Mouse (Mus musculus): Measurements from ENCODE around the gene Jagn1. TPM values are rescaled to one million over a fixed set of nuclear protein-coding genes. Genes with fewer than 3 reads are reported as not detected.

Gene Jagn1
- 10 to 100 TPM; 38.0 to 41.8 TPM for total RNA-seq (2021)

GRCm38 (mm10) chr6:113442442-113443090 is at the start of gene Jagn1:
Jagn1 (plus strand) TSS chr6:113442569.
- intact Hi-C loops (cut with DNase I) = loop anchor here (5.0 kb wide), 2 partner anchors 40 to 90 kb away; partner anchors contain the start of genes Creld1, Emc3 and Fancd2
- DNase-seq (ENCODE audit: low spot score in 2 of 2) = peak; percentile 90 to 91

GRCm38 (mm10) chr6:113393951-113394350 is 48.4 kb upstream of the Jagn1 start:
- intact Hi-C loops (cut with DNase I) = no loop called here
- no peak for DNase-seq (ENCODE audit: low spot score in 2 of 2)

DNA sequence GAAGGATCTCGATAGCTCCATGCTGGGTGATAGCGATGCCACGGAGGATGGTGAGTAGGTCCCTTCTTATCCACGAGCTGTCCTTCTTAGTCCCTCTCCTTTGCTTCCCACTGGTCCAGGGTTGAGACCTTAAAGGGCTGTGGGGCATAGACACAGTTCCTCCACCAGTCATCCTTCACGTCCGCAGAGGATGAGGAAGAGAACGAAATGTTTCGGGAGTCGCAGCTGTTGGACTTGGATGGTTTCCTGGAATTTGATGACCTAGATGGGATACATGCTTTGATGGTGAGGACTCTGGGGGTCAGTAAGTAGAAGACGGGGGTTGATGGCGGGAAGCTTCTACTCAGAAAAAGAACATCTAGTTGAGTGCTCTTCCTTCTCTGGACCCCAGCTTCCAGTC is 47.6 kb upstream of the Jagn1 start:
- DNase-seq (ENCODE audit: low spot score in 2 of 2) = no peak
- intact Hi-C loops (cut with DNase I) = no loop called here

GRCm38 (mm10) chr6:113395501-113395900 is 46.9 kb upstream of the Jagn1 start:
- no peak for DNase-seq (ENCODE audit: low spot score in 2 of 2)
- intact Hi-C loops (cut with DNase I) = no loop called here

GRCm38 (mm10) chr6:113396270-113397030 is 45.9 kb upstream of the Jagn1 start:
- no peak for DNase-seq (ENCODE audit: low spot score in 2 of 2)
- intact Hi-C loops (cut with DNase I) = no loop called here

- peak in 1 of 2 experiments; percentile 43 for DNase-seq (ENCODE audit: low spot score in 2 of 2)
- intact Hi-C loops (cut with DNase I) = no loop called here
These were observed 40.3 kb upstream of the Jagn1 start for GRCm38 (mm10) chr6:113402094-113402493.

- DNase-seq (ENCODE audit: low spot score in 2 of 2) = no peak
These were observed 37.5 kb upstream of the Jagn1 start for GRCm38 (mm10) chr6:113404649-113405448.

DNA sequence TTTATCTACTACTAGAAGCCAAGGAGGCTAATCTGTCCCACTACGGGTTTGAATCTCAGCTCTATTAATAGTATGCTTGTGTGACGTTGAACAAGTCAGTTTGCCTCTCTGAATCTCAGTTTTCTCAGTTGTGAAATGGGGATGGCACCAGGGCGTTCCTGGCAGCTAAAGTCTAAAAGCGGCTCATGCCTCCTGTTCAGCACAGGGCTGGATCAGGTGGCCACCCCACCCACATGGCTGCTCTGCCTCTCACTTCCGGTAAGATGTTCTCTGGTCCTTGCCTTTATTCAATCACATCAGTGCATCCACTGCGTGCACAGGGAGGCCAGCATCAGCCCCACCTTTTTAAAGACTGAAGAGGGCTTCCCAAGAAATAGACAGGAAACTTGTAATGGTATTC is 36.9 kb upstream of the Jagn1 start:
- intact Hi-C loops (cut with DNase I) = no loop called here
- peak; percentile 62 to 73 for DNase-seq (ENCODE audit: low spot score in 2 of 2)

More at GRCm38 (mm10) chr6:113404649-113405448, 37.5 kb upstream of the Jagn1 start:
- intact Hi-C loops (cut with DNase I) = no loop called here

DNA sequence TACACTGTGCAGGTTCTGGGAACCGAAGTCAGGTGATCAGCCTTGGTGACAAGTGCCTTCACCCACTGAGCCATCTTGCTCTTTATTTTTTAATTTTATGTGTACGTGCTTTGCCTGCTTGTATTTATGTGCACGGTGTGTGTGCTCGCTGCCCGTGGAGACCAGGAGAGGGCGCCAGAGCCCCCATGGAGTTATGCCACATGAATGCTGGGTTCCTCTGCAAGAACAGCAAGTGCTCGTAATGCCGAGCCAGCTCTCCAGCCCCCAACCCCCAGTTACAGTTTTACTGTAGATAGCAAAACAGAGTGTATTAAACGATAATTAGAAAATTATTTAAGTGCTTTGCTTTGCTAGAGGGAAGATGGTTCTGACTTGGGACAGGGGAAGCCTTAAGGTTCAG is 35.7 kb upstream of the Jagn1 start:
- no peak for DNase-seq (ENCODE audit: low spot score in 2 of 2)
- intact Hi-C loops (cut with DNase I) = no loop called here

- no peak for DNase-seq (ENCODE audit: low spot score in 2 of 2)
- intact Hi-C loops (cut with DNase I) = no loop called here
These were observed 32.4 kb upstream of the Jagn1 start for GRCm38 (mm10) chr6:113410001-113410400.

- intact Hi-C loops (cut with DNase I) = no loop called here
- DNase-seq (ENCODE audit: low spot score in 2 of 2) = no peak
These were observed 26.0 kb upstream of the Jagn1 start for GRCm38 (mm10) chr6:113416416-113416815.

GRCm38 (mm10) chr6:113418441-113419198 is 23.7 kb upstream of the Jagn1 start:
- DNase-seq (ENCODE audit: low spot score in 2 of 2) = no peak
- intact Hi-C loops (cut with DNase I) = no loop called here

DNA sequence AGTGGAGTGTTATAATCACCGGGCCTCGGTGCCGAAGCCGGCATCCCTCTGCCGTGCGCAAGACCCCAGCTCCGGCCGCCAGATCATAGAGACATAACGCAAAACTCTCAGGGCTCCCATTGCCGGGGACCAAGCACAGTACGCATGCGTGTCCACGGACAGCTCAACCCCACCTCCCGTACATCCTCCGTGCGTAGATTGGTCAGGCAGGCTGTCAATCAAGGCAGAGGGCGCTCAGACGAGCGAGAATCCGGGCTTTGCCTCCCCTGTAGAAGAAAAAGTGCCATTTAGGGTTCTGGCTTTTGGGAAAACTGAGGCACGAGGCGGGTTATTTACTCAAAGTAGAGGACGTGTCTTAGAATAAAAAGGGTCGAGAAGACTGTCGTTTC is 23.2 kb upstream of the Jagn1 start, which contains the start of gene Rpusd3:
Gene Rpusd3, minus strand, starts transcription at position 142 of the 389 bp plus-strand sequence.
- intact Hi-C loops (cut with DNase I) = no loop called here
- peak; percentile 96 to 98 for DNase-seq (ENCODE audit: low spot score in 2 of 2)

- intact Hi-C loops (cut with DNase I) = loop anchor here (5.0 kb wide), 1 partner anchor 81 kb away; the partner anchor contains the start of gene Camk1
- DNase-seq (ENCODE audit: low spot score in 2 of 2) = no peak
These were observed 19.4 kb upstream of the Jagn1 start for GRCm38 (mm10) chr6:113423000-113423399.

DNA sequence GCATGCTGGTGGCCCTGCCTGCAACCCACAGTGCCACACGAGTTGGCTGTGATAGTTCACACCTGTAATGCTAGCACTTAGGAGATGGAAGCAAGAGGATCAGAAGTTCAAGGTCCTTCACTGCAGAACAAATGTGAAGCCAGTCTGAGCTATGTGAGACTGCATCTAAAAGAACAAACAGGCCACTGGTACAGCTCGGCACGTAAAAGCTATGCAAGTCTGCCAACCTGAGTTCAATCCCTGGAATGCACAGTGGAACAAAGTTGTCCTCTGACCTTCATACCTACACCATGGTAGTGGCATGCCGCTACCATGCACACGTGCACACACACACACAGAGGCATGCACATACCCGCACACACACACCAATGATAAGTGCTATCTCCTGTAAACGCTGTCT is 18.2 kb upstream of the Jagn1 start:
- intact Hi-C loops (cut with DNase I) = loop anchor here (5.0 kb wide), 1 partner anchor 82 kb away; the partner anchor contains the start of gene Camk1
- DNase-seq (ENCODE audit: low spot score in 2 of 2) = no peak

DNA sequence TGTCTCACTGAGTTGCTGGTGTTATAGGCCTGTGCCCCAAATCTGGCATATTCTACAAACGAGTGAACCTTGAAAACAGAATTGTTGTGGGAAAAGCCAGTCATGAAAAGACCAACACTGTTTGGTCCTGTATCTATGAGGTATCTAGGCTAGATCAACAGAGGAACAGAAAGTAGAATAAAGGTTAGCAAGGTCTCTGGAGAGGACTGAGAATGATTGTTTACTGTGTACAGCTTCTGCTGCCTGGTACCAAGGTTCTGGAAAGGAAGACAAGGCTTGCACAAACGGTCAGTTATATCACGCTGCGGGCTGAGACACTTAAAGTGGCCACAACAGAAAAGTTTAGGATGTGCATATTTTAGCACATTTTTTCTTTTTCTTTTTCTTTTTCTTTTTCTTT is 15.7 kb upstream of the Jagn1 start:
- no peak for DNase-seq (ENCODE audit: low spot score in 2 of 2)
- intact Hi-C loops (cut with DNase I) = no loop called here

DNA sequence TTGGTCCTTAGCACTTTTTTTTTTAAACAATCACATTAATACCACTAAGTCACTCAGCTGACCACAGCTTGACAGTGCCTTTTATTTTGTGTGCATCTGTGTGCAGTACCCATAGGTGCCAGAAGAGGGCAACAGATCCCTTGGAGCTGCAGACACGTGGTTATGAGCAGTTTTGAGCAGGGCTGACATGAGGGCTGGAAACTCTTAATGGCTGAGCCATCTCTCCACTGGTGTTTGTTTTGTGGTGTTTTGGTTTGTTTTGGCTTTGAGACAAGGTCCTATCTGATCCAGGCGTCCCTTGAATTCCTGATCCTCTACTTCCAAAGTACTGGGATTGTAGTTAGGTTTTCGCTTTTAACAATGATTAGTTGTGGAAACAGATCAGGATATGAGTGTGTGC is 15.0 kb upstream of the Jagn1 start:
- DNase-seq (ENCODE audit: low spot score in 2 of 2) = no peak

GRCm38 (mm10) chr6:113428006-113428405 is 14.4 kb upstream of the Jagn1 start:
- DNase-seq (ENCODE audit: low spot score in 2 of 2) = no peak
- intact Hi-C loops (cut with DNase I) = no loop called here

More for the DNA sequence above, 15.0 kb upstream of the Jagn1 start:
- intact Hi-C loops (cut with DNase I) = no loop called here

DNA sequence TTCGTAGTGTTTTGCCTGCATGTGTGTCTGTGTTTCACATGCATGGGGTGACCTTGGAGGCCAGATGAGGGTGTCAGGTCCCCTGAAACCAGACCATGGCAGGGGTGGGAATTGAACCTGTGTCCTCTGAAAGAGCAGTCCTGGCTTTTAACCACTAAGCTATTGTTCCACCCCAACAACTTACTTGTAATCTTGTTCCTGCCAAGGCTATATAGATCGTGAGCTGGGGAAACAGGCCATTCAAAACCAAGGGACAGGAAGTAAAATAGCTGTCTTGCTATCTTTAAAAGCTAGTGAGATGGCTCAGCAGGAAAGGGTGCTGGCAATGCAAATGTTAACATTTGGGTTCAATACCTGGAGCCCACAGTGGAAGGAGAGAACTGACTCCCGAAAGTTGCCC is 12.4 kb upstream of the Jagn1 start:
- intact Hi-C loops (cut with DNase I) = no loop called here
- DNase-seq (ENCODE audit: low spot score in 2 of 2) = no peak
